Mouse (Mus musculus) right cerebral cortex, adult 18-20 months (tissue): Measurements from ENCODE around the gene Nsrp1.
A peak's percentile ranks its signal among the peaks of the same experiment; 100 is the strongest.
"Not testable (repeated sequence)": the region's sequence is repeated elsewhere in the genome, so short reads cannot be mapped to it uniquely, and the experiment has no call there.

Source experiments
- DNase-seq: peaks from one replicate; pipeline ENCODE4 v3.0.0; 2022; ENCODE audit warnings: mixed read lengths

The Nsrp1 gene

DNA sequence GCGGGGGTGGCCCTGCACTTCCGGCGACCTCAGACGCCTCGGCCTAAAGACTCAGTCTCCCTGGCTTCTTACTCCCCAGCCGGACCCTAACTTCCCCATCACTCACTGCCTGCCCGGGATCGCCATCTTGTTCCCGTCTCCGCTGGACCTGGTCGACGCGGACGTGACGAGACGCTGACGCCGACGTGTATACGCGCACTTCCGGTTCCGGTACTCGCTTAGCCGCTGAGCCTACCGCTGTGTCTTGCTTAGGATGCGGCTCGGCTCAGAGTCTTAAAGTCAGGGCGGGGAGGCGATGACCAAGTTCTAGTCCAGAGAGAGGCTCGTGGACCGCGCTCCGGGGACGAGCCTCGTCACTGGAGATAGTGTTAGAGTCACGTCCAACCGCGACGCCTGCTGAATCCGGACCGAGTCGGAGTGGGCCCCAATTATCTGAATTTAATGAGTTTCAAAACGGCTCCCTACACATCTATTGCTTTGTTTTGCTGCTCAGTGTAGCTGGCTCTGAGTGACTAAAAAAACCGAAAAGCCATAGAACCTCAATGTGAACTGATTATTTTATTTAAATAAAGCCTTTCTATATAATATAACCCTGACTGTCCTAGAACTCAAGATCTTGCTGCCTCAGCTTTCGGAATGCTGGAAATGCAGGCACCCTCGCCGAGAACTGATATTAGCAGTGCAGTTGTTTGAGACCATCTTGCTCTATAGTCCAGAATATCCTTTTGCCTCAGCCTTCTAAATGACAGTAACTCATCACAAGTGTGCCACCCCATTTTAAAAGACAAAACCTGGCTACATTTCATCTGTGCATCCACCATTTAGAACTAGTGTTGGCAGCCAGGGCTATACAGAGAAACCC lies at the start of gene Nsrp1:
TSS of gene Nsrp1 (minus strand) at position 163 of the 862 bp plus-strand sequence.
- peak; percentile 94 for DNase-seq

DNA sequence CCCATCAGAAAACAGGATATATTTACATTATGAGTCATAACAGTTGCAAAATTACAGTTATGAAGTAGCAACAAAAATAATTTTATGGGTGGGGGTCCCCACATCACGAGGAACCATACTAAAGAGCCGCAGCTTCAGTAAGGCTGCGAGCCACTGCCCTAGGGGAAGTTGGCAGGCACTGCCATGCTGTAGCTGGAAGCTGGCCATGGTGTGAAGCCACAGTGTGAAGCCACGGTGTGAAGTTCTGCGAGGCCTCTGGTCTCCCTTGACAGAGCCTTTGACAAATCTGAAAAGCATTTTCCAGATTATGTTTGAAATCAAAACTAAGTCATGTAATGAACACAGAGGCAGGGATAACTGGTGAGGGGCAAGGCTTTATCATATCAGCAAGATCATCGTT lies 32.9 kb upstream of the Nsrp1 start:
- no peak for DNase-seq

DNA sequence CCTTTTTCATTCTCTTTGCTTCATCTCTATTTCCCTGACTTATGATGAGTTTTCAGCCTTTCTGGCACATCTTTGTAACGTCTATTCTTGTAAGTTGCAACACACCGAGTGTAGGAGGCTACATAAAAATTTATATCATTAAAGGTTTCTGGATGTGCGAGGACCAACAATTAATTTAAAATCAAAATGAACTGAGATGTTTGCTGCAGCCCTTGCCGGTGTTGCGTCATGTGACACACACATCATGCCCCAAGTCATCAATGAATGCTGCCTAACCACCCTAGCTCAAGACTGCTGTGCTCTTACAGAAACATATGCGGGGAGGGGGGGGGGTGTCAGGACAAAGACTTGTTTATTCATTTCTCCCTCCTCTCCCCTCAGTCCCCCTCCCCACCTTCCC lies 30.2 kb upstream of the Nsrp1 start:
- no peak for DNase-seq

DNA sequence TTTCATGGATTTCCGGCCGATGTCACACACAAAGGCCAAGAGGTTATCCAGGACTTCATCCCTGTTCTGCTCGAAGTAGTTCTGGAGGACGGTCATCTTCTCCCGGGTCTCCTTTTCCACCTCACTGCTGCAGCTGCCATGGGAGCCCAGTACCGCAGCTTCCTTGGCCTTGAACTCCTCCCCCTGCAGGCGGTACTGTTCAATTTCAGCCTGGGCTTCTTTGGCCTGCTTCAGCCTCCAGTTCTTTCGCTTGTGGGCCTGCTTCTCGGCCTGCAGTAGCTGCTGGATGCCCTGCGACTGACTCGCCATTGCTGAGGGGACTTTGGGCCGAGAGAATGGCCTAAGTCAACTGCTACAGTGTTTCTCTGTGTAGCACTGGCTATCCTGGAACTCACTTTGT lies 29.6 kb upstream of the Nsrp1 start:
- not testable (repeated sequence) for DNase-seq

DNA sequence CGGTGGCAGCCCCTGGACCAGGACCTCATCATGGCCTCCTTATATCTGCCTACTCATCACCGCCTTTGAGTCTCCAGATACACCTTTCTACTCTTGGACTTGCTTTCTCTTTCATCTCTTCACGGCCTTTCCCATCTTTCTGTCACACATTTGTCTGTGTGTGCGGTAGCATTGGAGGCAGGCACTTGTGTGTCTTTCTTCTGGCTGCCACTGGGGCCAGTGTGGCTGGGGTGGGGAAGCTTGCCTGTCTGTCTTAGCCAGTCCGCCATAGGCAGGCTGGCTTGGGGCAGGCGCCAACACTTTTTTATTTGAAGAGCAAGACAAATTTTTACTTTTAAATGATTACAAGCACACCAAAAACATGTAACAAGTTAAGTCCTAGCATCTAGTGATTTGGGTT lies 28.7 kb upstream of the Nsrp1 start:
- no peak for DNase-seq

DNA sequence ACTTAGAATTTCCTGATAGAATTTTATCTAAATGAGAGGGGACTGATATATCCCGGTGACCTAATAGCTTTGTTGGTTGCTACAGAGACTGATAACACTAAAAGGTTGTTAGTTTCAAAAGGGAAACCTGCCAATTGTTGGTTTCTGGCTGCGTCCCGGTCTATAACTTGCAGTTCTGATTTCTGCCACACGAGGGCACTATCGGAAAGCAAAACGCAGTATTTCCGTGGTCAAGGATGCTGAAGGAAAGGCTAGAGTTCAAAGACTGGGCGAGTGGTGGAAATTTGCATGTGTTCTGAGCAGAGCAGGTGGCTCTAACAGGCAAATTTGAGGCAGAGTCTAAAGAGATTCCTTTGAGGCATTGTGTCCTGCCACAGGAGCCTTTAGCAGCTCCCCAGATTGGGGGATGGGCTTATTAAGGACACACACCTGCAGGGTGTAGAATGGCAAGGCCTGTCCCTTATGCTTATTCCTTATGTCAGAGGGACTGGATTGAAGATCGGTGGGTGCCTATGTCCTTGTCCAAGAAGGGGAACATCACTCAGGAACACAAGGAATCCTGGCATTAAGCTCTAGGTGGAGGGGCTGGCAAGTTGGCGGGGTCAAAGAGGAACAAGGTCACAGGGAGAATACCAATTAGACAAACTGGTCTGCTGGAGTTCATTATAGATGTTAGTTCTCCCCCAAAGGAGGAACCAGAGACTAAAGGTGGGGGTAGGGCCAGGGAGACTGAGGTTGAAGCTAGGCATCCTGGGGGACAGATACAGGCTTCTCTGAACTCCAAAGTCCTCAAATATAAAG lies 22.1 kb upstream of the Nsrp1 start:
- peak; percentile 65 for DNase-seq

DNA sequence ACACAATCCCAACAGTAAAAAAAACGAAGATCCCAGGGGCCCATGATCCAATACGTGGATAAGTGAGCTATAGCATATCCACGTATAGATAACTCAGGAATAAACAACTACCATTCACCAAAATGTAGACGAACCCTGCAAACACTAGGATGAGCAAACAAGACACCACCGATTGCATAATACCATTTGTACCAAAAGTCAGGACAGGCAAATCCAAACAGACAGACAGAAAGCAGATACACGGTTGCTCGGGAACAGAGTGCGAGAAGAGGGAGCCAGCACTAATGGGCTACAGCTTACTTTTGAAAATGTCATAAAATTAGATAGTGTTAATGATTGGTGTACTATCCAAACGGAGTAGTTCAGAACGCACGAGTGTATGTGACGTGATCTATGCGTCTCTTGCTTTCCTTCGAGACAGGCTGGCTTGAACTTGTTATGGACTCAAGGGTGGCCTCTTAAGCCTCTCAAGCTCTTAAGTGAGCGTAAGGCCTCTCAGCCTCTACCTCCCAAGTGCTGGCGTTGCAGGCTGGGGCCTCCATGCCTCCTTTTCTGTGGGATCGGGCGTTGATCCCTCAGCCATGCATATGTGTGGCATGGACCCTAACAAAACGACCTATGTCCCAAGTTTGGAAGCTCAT lies 20.2 kb upstream of the Nsrp1 start:
- no peak for DNase-seq

DNA sequence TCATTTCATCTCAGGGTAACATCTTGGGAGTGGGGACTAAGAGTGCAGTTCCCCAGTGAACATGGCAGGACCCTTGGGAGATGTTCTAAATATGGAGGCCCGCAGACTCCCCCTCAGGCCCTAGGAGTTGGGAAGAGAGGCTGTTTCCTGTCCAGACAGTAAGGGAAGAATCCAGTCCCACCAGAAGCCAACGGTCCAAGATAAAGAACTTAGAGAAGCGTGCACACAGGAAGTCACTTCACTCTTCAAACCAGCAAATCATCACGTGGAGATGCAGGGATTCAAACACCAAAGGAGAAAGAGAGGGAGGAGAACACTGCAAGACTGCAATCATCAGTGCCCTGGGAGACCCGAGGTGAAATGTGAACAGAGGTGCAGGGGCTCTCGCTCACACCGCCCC lies 18.8 kb upstream of the Nsrp1 start:
- no peak for DNase-seq

DNA sequence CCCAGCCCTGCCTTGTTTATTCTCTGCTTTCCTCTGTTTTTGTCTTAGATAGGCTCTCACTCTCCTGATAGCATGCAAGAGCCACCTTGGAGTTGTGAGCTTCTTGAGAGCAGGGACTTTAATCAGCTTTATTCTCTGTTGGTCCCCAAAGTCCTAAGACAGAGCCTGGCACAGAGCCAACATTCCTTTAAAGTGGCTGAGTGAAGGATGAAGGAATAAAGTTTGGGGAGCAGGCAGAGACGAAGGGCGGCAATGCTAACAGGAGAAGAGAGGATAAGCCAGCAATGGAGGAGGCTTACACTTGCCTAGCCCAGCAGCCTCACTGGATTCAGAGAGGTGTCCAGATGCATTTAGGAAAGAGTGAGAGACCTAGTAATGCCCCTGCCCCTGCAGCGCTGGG lies 18.3 kb upstream of the Nsrp1 start:
- DNase-seq = no peak

DNA sequence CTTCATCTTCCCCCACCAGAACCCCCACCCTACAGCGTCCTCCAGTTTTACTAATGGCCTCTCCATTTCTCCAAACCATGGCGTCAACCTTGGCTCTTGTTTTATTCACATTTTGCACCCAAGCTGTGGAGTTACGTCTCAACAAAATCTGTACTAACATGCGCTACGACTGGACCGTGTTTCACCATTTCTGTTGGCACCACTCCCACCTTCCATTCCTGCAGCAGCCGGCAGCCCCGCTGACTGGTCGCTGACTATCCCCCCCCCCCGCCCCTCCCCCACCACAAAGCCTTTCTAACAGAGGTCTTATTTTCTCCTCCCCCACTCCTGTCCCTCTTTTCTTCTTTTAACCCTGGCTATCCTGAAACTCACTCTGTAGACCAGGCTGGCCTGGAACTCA lies 17.0 kb upstream of the Nsrp1 start:
- no peak for DNase-seq

DNA sequence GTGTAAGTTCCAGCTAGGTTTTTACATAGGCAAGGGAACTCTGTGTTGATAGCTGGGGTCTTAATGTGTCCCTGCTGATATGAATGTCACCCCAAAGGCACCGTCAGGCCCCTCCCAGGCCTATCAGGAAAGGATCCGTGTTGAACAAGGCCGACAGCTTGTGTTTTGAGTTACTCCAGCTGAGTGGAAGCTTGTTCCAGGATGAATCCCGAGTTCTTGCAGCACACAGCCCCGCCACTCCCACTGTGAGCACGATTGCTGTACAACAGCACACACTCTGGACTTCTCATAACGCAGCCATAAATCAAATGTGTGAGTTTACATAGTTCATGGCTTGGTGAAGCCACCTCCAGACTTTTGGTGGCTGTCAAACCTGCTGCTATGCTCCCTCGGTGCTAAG lies 15.9 kb upstream of the Nsrp1 start:
- no peak for DNase-seq

DNA sequence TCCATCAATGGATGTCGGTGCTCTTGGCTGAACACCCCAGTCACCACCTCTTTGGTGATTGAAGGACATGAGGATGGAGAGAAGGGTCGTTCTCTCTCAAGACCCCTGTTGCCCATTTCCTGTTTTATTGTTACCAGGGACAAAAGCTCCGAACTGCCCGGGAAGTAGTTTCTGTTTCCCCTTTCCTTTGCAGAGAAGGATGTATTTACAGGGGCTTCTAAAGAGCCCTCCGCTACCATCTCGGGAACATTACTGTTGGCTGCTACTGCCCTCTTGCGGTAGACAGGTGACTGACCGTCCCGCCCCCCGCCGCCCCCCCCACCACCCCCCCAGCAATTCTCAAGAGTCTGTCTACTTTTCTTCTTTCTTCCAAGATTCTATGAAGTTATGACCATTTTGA lies 15.0 kb upstream of the Nsrp1 start:
- DNase-seq = no peak

DNA sequence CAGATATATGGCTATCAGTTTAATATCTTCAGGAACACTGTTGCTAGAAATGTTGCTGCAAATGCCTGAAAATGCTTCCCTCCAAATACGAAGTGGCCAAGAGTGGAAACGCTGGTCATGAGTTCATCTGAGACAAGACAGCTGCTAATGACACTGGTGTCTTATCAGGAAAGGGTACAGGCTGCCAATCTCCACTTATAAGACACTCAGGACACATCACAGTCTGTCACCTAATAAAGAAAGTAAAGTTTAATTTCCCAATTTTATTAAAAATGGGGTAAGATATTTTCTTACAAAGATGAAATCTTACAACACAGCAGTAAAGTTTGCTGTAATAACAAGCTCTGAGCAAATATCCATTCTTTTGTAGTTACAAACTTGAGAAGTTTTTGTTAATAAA lies 10.9 kb upstream of the Nsrp1 start:
- DNase-seq = no peak

DNA sequence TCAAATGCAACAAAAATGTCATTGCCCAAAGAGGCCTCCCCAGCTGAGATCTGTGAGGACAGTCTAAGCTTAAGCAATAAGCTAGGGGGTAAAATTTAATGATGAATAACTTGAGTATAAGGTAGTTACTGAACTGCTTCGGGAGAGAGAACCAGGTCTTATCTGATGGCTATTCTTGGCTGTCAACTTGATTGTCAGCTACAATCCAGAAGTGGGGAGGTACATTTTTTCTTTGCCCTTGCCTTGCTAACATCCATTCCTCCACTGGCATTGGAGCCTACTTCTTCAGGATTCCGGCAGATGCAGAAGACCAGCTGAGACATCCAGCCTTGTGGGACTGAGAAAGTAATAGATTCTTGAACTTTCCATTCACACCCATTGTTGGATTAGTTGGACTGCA lies 8.8 kb upstream of the Nsrp1 start:
- DNase-seq = no peak

DNA sequence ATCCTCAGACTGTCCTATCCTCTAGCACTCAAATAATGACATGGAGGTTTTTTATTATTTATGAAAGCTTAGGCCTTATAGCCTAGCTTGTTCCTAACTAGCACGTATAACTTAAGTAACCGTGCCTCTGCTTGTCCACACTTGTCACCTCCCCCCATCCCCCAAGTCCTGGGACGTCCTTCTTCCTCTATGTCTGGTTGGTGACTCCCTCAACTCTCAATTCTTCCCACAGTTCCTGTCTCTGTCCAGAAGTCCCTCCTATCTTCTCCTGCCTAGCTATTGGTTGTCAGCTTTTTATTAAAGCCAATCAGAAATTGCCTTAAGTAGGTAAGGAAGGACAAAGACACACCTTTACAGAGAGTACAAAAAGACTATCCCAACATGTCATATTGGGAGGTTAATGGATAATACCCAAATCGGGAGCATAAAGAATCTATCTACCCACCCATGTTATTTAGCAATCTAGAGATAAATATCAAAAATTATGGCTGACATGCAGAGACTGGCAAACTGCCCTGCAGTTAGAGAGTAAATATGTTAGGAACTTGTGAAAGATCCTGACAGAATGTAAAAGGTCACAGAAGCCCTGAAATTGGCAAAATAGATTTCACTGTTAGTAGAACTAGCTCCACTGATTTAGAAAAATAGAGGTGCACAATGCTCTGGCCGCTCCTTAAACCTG lies 5.9 kb upstream of the Nsrp1 start:
- no peak for DNase-seq

DNA sequence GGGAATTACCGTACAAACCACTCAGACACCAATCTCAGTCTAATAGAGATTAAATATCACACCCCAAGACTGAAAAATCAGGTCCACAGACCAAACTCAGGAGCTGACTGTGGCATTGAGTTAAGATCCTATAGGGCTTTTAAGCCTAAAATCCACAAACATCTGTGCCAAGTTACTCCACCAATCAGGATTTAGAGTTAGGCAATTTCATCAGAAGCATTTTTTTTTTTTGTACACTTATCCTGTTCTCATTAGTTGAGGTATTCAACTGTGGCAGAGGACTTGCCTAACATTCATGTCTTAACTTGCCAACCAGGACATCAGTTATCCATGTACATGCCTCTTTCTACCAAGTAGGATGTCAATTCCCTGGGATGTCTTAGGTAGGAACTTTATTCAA lies 1.1 kb upstream of the Nsrp1 start:
- DNase-seq = no peak

DNA sequence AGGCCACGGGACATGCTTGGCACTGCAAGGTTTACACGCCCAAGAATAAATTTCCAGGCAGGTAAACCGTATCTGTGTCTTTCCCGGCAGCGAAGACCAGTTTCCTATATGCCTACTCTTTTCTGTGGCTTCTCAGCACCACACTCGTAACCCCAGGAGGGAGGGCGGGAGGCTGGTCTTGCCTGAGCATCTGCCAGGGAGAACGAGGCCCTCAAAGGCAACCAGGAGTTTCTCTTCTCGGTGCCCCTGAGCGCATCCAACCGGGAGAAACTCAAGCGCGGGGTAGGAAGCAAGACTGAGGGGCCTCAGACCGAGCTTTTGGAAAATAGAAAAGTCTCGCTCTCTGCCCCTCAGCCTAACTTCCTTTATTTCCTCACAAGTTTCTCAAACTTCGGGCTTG lies 443 bp downstream of the Nsrp1 start:
- DNase-seq = no peak

DNA sequence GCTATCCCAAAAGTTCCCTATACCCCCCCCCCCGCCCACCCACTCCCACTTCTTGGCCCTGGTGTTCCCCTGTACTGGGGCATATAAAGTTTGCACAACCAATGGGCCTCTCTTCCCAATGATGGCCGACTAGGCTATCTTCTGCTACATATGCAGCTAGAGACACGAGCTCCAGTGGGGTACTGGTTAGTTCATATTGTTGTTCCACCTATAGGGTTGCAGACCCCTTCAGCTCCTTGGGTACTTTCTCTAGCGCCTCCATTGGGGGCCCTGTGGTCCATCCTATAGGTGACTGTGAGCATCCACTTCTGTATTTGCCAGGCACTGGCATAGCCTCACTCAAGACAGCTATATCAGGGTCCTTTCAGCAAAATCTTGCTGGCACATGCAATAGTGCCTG lies 904 bp downstream of the Nsrp1 start:
- DNase-seq = not testable (repeated sequence)

DNA sequence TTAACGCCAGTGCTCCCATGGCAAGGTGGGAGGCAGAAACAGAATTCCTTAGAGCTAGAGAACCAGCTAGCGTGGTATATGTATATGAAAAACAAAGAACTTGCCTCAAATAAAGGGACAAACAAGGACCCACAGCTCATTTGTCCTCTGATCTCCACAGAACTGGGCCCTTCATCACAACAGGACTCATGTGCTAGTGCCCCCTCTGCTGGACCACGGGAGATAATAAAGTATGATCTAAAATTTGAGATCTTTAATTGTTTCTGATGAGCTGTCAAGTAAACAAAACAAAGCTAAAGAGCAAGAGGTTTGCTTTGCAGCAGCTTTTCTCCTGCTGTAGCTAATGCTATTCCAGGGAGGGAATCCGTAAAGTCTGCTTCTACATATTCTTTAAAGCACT lies 7.5 kb downstream of the Nsrp1 start:
- no peak for DNase-seq

DNA sequence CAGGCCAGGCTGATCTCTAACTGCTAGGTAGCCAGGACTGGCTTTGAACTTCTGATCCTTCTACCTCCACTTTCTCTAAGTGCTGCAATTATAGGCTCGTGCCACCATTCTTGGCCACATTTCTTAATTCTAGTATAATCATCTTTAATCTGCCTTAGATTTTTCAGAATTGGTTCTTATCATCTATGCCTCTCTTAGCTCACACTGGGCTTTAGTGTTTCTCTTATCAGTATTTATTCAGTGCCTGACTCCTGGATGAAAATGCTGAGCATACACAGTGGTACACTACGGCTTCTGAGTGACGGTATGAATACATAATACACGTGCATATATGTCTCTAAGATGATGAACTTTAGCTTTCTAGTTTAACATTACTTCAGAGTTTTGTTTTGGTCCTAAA lies 9.4 kb downstream of the Nsrp1 start:
- DNase-seq = no peak

DNA sequence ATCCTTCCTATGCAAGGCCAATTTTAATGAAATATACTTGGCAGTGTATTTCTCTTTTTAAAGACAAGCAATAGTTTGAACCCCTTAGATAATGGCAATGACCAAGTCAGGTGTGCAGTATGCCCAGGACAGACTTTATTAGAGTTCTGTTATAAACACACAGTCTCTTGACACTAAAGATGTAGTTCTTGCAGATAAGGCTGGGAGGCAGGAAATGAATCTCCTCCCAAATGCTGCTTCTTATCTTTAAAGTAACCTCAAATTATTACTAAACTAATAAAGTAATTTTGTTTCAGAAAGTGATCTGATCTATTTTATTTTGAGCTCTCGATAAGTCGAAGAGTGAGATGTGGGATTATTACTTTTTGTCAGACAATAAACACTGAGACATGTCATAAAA lies 14.8 kb downstream of the Nsrp1 start:
- DNase-seq = no peak

DNA sequence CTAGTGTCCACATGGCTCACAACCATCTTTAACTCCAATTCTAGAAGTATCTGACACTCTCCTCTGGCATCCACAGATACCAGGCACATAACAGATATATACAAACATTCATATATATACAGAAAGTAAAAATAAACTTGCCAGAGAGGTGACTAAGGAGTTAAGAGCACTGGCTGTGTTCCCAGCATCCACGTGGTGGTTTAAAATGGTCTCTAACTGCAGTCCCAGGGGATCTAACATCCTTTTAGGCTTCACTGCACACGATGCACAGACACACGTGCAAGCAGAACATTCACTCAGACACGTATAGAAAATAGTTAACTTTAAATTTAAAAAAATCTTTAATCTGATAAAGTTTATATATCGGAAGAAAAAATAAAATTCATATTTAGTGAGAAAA lies 16.3 kb downstream of the Nsrp1 start:
- DNase-seq = no peak

DNA sequence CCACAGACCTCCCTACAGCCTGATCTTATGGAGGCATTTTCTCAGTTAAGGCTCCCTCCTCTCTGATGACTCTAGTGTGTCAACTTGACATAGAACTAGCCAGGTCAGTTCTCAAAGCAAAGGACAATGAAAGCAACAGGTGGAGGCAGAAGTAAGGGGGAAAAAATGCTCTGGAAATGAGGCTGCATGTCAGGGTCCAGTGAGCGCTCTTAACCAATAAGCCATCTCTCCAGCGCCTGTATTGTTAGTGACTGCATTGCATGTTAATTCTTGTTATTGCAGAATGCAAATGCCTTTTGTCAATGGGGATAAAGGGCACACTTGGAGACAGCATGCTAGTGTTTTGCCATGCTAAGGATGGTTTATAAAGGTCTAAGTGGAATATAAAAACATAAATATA lies 35.4 kb downstream of the Nsrp1 start:
- no peak for DNase-seq
